Mouse (Mus musculus) liver, embryonic 14.5 days (tissue): ENCODE data around the gene Zdhhc16.

ENCODE experiments used
- CTCF ChIP-seq: IDR thresholded peaks from 2 replicates; pipeline ENCODE4 v1.5.1; 2016; ENCODE audit warnings: antibody characterized with exemption, low read depth, control low read depth
- EP300 ChIP-seq: IDR thresholded peaks from 2 replicates; pipeline ENCODE4 v1.6.1; 2016; ENCODE audit warnings: antibody characterized with exemption, low read depth

GRCm38 (mm10) chr19:41987206-41987605 lies 53.9 kb downstream of the Zdhhc16 start:
- TF ChIP-seq CTCF = no peak
- TF ChIP-seq EP300 = no peak
